22 mouse cellular contexts compared by ENCODE assay signal in genomic region chr8:57309844-57310485, GRCm38 (mm10). TPM values are rescaled to one million over a fixed set of nuclear protein-coding genes. Genes with fewer than 3 reads are reported as not detected.
DNase-seq lines count a peak whose midpoint lies in the region; ATAC-seq and TF ChIP-seq lines count a peak whose summit lies in the region.
"Had no signal": no experiment of that assay in that cellular context is flagged by ENCODE, and none has a peak within 500 bp of the region (broad histone marks: within the 10 kb centered on the region; RNA-seq: fewer than 3 reads in every experiment).

No protein-coding gene starts in this region.

- H3K27me3 ChIP-seq in forebrain, postnatal 0 days (ENCODE audit: insufficient read depth, low read length) = peaks cover 67% of the 10 kb centered on the region
- H3K27me3 ChIP-seq in forebrain, embryonic 15.5 days = peaks cover 68% of the 10 kb centered on the region
- H3K27me3 ChIP-seq in heart, embryonic 10.5 days (ENCODE audit: insufficient read depth, poor library complexity, severe bottlenecking) = no peaks in the 10 kb centered on the region
- H3K27me3 ChIP-seq in midbrain, embryonic 14.5 days (ENCODE audit: control insufficient read depth, insufficient read depth, low read length) = peaks cover 70% of the 10 kb centered on the region
- peaks cover 81% of the 10 kb centered on the region for H3K27me3 ChIP-seq in midbrain, embryonic 10.5 days (ENCODE audit: low read depth, poor library complexity, severe bottlenecking)
- H3K27me3 ChIP-seq: heart, embryonic 15.5 days had no signal

- peak; percentile 51 for DNase-seq in forebrain, postnatal 0 days
- peak; percentile 17 to 18 for DNase-seq in heart, postnatal 10 days
- no peak for DNase-seq in heart, embryonic 10.5 days (ENCODE audit: low spot score)
- DNase-seq in midbrain, embryonic 14.5 days = peak; percentile 31
- no peak for DNase-seq in midbrain, embryonic 10.5 days (ENCODE audit: low spot score)
- DNase-seq in brain, embryonic 14.5 days (ENCODE audit: low read depth) = peak; percentile 33
- DNase-seq: adrenal gland, postnatal 10 days; cerebellum, adult 11-12 months; cerebellum, adult 9-11 months; gastrocnemius, postnatal 14 days; kidney, adult 2 months had no signal

- no peaks in the 10 kb centered on the region for H3K4me1 ChIP-seq in forebrain, postnatal 0 days (ENCODE audit: insufficient read depth)
- H3K4me1 ChIP-seq in forebrain, embryonic 15.5 days = peaks cover 6% of the 10 kb centered on the region
- H3K4me1 ChIP-seq in heart, embryonic 10.5 days = peaks cover 18% of the 10 kb centered on the region
- no peaks in the 10 kb centered on the region for H3K4me1 ChIP-seq in midbrain, embryonic 14.5 days (ENCODE audit: control insufficient read depth, insufficient read depth, low read length)
- peaks cover 12% of the 10 kb centered on the region for H3K4me1 ChIP-seq in midbrain, embryonic 10.5 days
- H3K4me1 ChIP-seq: embryonic facial prominence, embryonic 12.5 days; hindbrain, embryonic 15.5 days had no signal

- no peak overlapping the region for H3K4me2 ChIP-seq in forebrain, postnatal 0 days (ENCODE audit: low read depth)
- H3K4me2 ChIP-seq in forebrain, embryonic 15.5 days (replicated peaks) = no peak overlapping the region
- H3K4me2 ChIP-seq in midbrain, embryonic 14.5 days (ENCODE audit: low read length) = no peak overlapping the region
- H3K4me2 ChIP-seq: embryonic facial prominence, embryonic 12.5 days; heart, embryonic 15.5 days; hindbrain, embryonic 15.5 days had no signal

- TF ChIP-seq POLR2A in brain, embryonic 14.5 days (IDR thresholded peaks at IDR 0.05; ENCODE audit: borderline replicate concordance, extremely low read depth, insufficient read depth, insufficient read length, poor library complexity, severe bottlenecking) = no peak

- H3K9me3 ChIP-seq in forebrain, postnatal 0 days (ENCODE audit: low read length) = no peaks in the 10 kb centered on the region
- H3K9me3 ChIP-seq in forebrain, embryonic 15.5 days = no peaks in the 10 kb centered on the region
- H3K9me3 ChIP-seq in heart, embryonic 10.5 days = no peaks in the 10 kb centered on the region
- no peaks in the 10 kb centered on the region for H3K9me3 ChIP-seq in midbrain, embryonic 14.5 days (ENCODE audit: control insufficient read depth, low read length)
- H3K9me3 ChIP-seq in midbrain, embryonic 10.5 days (replicated peaks) = no peaks in the 10 kb centered on the region
- H3K9me3 ChIP-seq: embryonic facial prominence, embryonic 12.5 days; heart, embryonic 15.5 days; hindbrain, embryonic 15.5 days had no signal

- no peaks in the 10 kb centered on the region for H3K36me3 ChIP-seq in forebrain, postnatal 0 days (ENCODE audit: insufficient read depth)
- H3K36me3 ChIP-seq in forebrain, embryonic 15.5 days = no peaks in the 10 kb centered on the region
- peaks cover 33% of the 10 kb centered on the region for H3K36me3 ChIP-seq in heart, embryonic 10.5 days
- H3K36me3 ChIP-seq in midbrain, embryonic 14.5 days (ENCODE audit: control insufficient read depth, insufficient read depth, low read length) = no peaks in the 10 kb centered on the region
- H3K36me3 ChIP-seq in midbrain, embryonic 10.5 days = no peaks in the 10 kb centered on the region
- H3K36me3 ChIP-seq: embryonic facial prominence, embryonic 12.5 days; hindbrain, embryonic 15.5 days had no signal

- no peak for TF ChIP-seq CTCF in forebrain, postnatal 0 days (IDR thresholded peaks at IDR 0.05; ENCODE audit: low read depth)
- TF ChIP-seq CTCF in brain, embryonic 14.5 days (IDR thresholded peaks at IDR 0.05; ENCODE audit: borderline replicate concordance, extremely low read depth, insufficient read depth, insufficient read length) = no peak

- no peak overlapping the region for H3K4me3 ChIP-seq in forebrain, postnatal 0 days (ENCODE audit: low read depth, low read length)
- no peak overlapping the region for H3K4me3 ChIP-seq in forebrain, embryonic 15.5 days
- no peak overlapping the region for H3K4me3 ChIP-seq in heart, embryonic 10.5 days
- no peak overlapping the region for H3K4me3 ChIP-seq in midbrain, embryonic 14.5 days (replicated peaks; ENCODE audit: low read depth, low read length)
- H3K4me3 ChIP-seq in midbrain, embryonic 10.5 days = no peak overlapping the region
- H3K4me3 ChIP-seq: embryonic facial prominence, embryonic 12.5 days; heart, embryonic 15.5 days; hindbrain, embryonic 15.5 days had no signal

- no peak for ATAC-seq in forebrain, postnatal 0 days
- no peak for ATAC-seq in forebrain, embryonic 15.5 days (replicated peaks)
- no peak for ATAC-seq in midbrain, embryonic 14.5 days (ENCODE audit: low FRiP score, low TSS enrichment)
- ATAC-seq: CD4-positive, CD25-positive, alpha-beta regulatory T cell, adult 4 months; forebrain, embryonic 16.5 days; intestine, embryonic 16.5 days had no signal

- H3K9ac ChIP-seq in forebrain, postnatal 0 days = no peak overlapping the region
- no peak overlapping the region for H3K9ac ChIP-seq in forebrain, embryonic 15.5 days (replicated peaks)
- no peak overlapping the region for H3K9ac ChIP-seq in midbrain, embryonic 14.5 days (replicated peaks; ENCODE audit: low read length)
- H3K9ac ChIP-seq: embryonic facial prominence, embryonic 12.5 days; heart, embryonic 15.5 days; hindbrain, embryonic 15.5 days had no signal

- no peak overlapping the region for H3K27ac ChIP-seq in forebrain, postnatal 0 days (ENCODE audit: low read depth, low read length)
- no peak overlapping the region for H3K27ac ChIP-seq in forebrain, embryonic 15.5 days (replicated peaks)
- H3K27ac ChIP-seq in heart, embryonic 10.5 days = no peak overlapping the region
- H3K27ac ChIP-seq in midbrain, embryonic 14.5 days (replicated peaks; ENCODE audit: low read depth, low read length) = no peak overlapping the region
- H3K27ac ChIP-seq in midbrain, embryonic 10.5 days (replicated peaks) = no peak overlapping the region
- H3K27ac ChIP-seq: embryonic facial prominence, embryonic 12.5 days; heart, embryonic 15.5 days; hindbrain, embryonic 15.5 days had no signal

- 9% methylated on average over 1 of the region's 1 CpGs for WGBS in forebrain, postnatal 0 days
- WGBS in forebrain, embryonic 15.5 days = 0% methylated on average over 1 of the region's 1 CpGs
- WGBS in heart, embryonic 10.5 days = 56% methylated on average over 1 of the region's 1 CpGs
- 0% methylated on average over 1 of the region's 1 CpGs for WGBS in midbrain, embryonic 14.5 days
- whole genome bisulfite sequencing in midbrain, embryonic 10.5 days = 9% methylated on average over 1 of the region's 1 CpGs

- intact Hi-C loops in heart, postnatal 10 days (cut with DNase I) = loop anchor here (5.0 kb wide), 2 partner anchors 98 to 428 kb away; no protein-coding TSS in a partner anchor

RNA-seq across cellular contexts. Expression of gene Hand2, which starts 10.8 kb away (rescaled TPM):
- total RNA-seq in forebrain, postnatal 0 days (2014; rRNA removed) = not detected in 2 replicates
- polyA plus RNA-seq in forebrain, postnatal 0 days (2015; fragmentation: Nextera tagmentation; extraction: Ambion mirVana) = not detected in 2 replicates
- polyA plus RNA-seq in forebrain, embryonic 15.5 days (2015; fragmentation: Nextera tagmentation; extraction: Ambion mirVana) = not detected in 2 replicates
- 10 to 100 TPM; 52.5 to 58.9 TPM for total RNA-seq in heart, postnatal 10 days (2021)
- polyA plus RNA-seq in heart, embryonic 10.5 days (2016; fragmentation: Nextera tagmentation; extraction: Ambion mirVana) = 10.3 and 16.7 TPM in 2 replicates
- not detected in 2 replicates for polyA plus RNA-seq in midbrain, embryonic 14.5 days (2014; fragmentation: Nextera tagmentation; extraction: Ambion mirVana)
- polyA plus RNA-seq in midbrain, embryonic 10.5 days (2016; fragmentation: Nextera tagmentation; extraction: Ambion mirVana) = not detected in 2 replicates
- 0.07 and 0.29 TPM in 2 replicates for polyA plus RNA-seq in brain, embryonic 14.5 days (2012; rRNA removed)
- total RNA-seq: gastrocnemius, adult 18-20 months; hematopoietic stem cell, adult 5-6 weeks; MEL had no signal
- polyA plus RNA-seq: CD4-positive, CD25-positive, alpha-beta regulatory T cell, adult 4 months; forebrain, embryonic 11.5 days; forebrain, embryonic 16.5 days; hindbrain, embryonic 15.5 days had no signal

Comparison
In these comparisons a context has a peak if more than half of its experiments do, and no peak if none do; other contexts are left out.
1. DNase-seq: peak in forebrain, postnatal 0 days (single experiment), heart, postnatal 10 days (2 of 2), midbrain, embryonic 14.5 days (single experiment) and brain, embryonic 14.5 days (single experiment); none in heart, embryonic 10.5 days (single experiment) and midbrain, embryonic 10.5 days (single experiment).